Mouse (Mus musculus) testis, adult 2 months (tissue): ENCODE measurements around the gene Cnn3.

Experiments
- CTCF ChIP-seq: fragments of 200-500 bp; IDR thresholded peaks from 2 replicates; pipeline ENCODE4 v1.5.1; 2012; ENCODE audit warnings: low read depth, mild to moderate bottlenecking, inconsistent platforms, low read length, moderate library complexity; ENCODE audit not compliant: control insufficient read depth, insufficient read depth, insufficient replicate concordance
- POLR2A ChIP-seq: fragments of 200-500 bp; IDR thresholded peaks from 2 replicates; pipeline ENCODE4 v1.6.1; 2012; ENCODE audit warnings: low read depth, mild to moderate bottlenecking, inconsistent platforms, low read length, moderate library complexity; ENCODE audit not compliant: control insufficient read depth

DNA sequence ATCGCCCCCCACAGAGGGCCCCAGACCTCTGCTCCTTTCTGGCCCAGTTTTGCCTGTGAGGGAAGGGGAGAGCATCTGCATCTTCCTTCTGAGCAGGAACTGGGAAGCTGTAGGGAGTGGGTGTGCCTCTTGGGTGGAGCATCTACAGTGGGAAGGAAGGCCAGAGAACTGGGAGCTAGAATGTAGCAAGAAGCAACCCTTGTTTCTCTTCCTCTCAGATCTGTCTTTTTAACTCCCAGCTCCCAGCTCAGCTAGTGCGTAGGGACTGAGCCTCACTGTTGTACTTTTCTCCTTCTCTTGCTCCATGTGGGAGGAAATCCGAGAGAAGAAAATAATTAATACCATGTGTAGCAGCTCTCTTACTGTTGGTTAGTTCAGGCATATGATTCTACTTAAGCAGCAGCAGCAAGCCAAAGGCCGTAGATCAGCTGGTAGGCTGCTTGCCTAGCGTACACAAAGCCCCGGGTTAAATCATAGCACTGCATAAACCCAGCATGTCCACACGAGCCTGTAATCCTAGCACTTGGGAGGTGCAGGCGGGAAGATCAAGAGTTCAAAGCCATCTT, 7.8 kb downstream of the Cnn3 start:
- TF ChIP-seq CTCF: no peak
- TF ChIP-seq POLR2A: no peak
